Mouse (Mus musculus): Measurements from ENCODE around the gene Myo1h.

Myo1h gene

DNA sequence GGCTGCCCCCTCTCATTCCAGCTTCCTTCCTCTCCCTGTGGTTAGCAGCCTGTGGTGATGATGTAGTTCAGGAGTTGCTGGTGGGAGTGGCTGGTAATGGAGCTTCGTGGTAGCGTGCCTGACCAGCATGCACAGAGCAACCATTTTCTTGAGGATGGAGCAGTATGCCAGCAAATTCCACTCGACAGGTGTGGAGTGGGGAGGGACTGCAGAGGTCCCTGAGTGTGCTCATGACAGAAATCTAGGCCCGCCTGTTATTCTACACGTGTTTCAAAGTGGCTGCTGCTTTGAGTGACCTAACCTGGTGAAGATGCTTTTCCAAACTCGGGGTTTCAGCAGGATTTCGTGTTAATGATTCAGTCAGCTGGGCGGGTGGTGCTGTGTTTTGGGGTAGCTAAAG, 95.5 kb downstream of the Myo1h start:
- in situ Hi-C loops (cut with MboI, MseI) = loop anchor here (5.0 kb wide), 1 partner anchor 72 kb away; no protein-coding TSS in a partner anchor

DNA sequence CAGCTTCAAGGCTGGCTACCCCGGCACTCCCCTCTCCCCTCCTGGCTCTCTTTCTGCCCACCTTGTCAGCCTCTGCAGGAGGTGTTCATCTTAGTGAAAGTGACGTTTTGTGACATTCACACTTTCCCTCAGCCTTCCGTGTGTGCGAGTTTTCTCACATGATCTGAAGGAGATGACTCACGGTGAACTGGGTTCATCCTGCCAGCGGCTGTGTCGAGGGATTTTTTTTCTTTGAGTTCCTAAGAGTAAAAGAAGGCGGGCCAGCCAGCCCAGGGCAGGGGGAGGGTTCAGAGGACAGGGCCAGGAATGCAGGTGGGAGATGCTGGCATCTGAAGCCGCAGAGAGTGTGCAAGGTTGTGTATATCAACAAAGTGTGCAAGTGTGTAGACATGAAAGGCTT, 104.2 kb downstream of the Myo1h start:
- in situ Hi-C loops (cut with MboI, MseI) = no loop called here

DNA sequence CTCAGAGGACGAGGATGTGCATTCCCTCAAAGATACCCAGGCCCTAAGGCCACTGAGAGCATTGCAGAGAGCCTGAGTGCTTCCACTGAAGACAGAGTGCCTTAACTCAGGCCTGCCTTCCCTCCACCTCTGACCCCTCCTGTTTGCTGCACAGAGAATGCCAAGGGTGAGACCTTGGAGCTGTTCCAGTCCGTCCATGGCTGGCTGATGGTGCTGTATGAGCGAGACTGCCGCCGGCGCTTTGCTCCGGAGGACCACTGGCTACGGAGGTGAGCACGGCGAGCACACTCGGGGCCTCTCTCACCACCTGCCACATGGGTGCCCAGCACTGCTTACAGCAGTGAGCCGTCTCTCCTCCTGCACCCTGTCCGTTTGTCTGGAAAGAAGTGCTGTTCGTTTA, 117.6 kb downstream of the Myo1h start:
- in situ Hi-C loops (cut with MboI, MseI) = loop anchor here (10.0 kb wide), 1 partner anchor 1038 kb away; no protein-coding TSS in a partner anchor

DNA sequence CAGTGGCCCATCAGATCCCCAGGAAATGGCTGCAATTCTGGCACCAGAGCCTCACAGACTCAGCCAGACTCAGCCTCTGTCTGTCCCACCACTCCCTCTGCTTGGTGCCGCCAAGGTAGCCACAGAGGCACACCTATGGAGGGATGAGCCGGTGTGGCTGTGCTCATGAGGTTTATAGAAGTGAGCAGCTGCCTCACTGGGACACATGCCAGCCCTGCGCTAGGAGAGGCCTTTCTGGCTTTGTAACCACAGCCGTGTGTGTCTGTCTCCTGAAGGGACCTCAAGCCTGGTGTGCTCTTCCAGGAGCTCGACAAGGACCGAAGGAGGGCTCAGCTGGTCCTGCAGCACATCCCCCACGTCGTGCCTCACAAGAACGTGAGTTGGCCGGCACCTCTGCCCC, 118.3 kb downstream of the Myo1h start:
- in situ Hi-C loops (cut with MboI, MseI) = loop anchor here (10.0 kb wide), 1 partner anchor 1038 kb away; no protein-coding TSS in a partner anchor

DNA sequence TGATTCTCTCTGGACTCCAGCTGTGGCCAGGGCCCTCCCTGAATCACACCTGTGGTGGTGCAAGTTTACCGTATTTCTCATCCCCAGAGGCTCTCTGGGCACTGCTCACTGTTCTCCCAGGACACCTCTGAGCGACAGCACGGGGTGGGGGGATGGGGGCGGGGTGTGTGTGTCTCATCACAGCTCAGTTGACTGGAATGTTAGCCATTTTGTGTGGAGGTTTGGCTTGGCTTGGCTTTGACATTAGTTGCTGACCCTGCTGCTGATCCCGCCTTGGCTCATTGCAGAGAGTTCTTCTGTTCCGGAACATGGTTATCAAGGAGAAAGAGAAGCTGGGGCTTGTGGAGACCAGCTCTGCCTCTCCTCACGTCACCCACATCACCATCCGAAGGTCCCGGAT, 118.8 kb downstream of the Myo1h start:
- in situ Hi-C loops (cut with MboI, MseI) = loop anchor here (10.0 kb wide), 1 partner anchor 1037 kb away; no protein-coding TSS in a partner anchor

DNA sequence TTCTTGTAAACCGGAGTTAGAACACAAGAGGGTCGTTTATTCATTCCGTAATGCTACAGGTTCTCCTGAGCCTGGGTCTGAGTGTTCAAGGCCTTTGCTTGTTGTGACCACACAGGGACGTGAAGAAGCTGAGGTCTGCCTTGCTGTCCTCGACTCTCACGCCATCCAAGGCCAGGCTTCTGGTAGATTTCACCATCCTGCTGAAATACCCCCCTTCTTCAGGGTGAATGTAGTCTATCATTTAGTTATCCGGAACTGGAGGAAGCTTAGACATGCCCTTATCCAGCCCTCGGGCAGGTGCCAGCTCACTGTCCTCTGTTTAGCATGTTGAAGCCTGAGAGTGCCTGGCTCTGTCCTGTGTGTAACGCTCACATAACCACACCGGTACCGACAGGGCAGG, 119.9 kb downstream of the Myo1h start:
- in situ Hi-C loops (cut with MboI, MseI) = loop anchor here (10.0 kb wide), 1 partner anchor 1036 kb away; no protein-coding TSS in a partner anchor

DNA sequence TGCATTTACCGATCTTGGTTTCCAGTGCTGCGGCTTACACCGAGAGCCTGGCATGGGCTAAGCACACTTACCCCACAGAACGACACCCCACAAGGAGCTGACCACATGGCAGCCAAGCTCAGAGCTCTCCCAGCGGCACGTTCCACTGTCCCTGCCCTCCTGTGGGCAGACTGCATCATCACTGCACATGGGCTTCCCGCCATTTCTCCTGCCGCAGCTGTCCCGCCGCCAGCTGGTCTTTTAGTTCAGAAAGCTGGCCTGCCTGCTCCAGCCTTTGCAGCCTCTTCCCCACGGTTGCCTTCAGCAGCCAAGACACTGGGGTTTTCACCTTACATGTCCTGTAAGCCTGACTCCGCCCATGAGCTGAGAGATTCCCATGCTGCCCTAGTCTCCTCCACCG, 121.5 kb downstream of the Myo1h start:
- in situ Hi-C loops (cut with MboI, MseI) = no loop called here

DNA sequence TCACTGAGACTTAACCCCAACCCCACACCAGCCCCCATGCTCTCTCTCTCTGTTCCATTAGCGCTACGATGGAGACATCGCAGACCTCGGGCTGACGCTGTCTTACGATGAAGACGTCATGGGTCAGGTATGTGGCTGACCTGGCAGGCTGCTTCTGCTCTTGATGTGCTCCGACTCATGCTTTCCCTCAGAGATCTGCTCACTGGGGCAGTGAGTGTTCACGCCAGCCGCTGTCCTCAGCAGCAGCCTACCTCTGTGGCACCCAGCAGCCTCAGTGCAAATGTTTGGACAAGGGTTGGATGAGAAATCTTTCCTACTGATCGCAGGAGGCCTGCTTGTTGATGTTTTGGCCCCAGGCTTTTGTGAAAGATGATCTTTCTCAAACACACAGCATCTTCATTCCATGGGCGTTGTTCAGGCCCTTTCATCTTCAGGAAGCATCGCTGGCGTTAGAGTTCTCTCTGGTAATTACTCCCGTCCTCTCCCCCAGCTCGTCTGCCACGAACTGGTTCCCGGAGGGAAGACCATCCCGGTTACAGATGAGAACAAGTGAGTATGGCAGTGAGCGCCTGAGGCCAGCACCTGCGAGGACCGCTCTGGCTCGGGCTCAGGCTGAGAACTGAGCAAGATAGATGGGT, 123.5 kb downstream of the Myo1h start:
- in situ Hi-C loops (cut with MboI, MseI) = no loop called here

DNA sequence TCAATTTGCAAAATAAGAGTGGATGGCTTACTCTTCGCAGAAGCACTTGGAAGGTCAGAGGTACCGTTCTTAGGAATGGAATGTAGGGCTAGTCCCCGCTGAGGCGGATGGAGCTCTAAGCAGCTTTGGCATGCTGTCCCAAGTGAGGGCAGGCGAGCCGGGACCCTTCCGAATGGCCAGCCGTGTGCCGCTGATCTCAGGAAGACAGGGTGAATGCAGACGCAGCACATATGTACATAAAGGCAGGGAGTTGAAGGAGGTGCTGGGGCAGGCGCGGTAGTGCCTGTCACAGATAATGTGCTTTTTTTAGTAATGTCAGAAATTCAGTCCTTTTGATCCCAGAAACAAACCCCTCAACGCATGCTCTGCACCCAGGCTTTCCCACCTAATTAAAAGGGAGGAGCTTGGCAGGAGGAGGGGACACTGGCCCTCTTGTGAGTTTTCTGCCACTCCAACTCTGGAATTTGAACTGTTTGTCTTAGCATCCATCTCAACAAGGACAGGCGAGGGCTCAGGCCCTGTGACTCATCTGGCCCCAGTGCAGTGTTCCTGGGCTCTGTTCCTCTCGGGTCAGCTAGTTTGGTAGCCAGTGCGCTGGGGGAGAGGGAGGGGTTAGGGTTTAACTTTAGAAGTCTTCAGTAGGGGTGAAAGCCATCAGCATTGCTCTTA, 124.2 kb downstream of the Myo1h start:
- in situ Hi-C loops (cut with MboI, MseI) = no loop called here
